Mouse (Mus musculus) spleen, adult 2 months (tissue): ENCODE measurements around the gene Klf12. TPM values are rescaled to one million over a fixed set of nuclear protein-coding genes. Genes with fewer than 3 reads are reported as not detected.

Experiments used
- DNase-seq, 2 experiments: peaks; one replicate each; pipeline versions ENCODE4 v3.0.0 to v3.0.0-alpha.2; 2012 to 2021; ENCODE audit warnings: low spot score in 2 of 2, low read depth in 1 of 2
- H3K27ac ChIP-seq: fragments of 200-500 bp; 2 replicates; pipeline ENCODE4 v1.5.1; 2012; ENCODE audit warnings: low read length, inconsistent platforms; ENCODE audit not compliant: insufficient read depth
- H3K27me3 ChIP-seq: fragments of 200-500 bp; 2 replicates; pipeline ENCODE4 v1.6.1; 2012; ENCODE audit warnings: mild to moderate bottlenecking, moderate library complexity, low read length, inconsistent platforms; ENCODE audit not compliant: control insufficient read depth, insufficient read depth
- H3K36me3 ChIP-seq: fragments of 200-500 bp; 2 replicates; pipeline ENCODE4 v1.6.1; 2012; ENCODE audit warnings: mild to moderate bottlenecking, low read length, inconsistent platforms; ENCODE audit not compliant: control insufficient read depth, insufficient read depth
- H3K4me1 ChIP-seq: fragments of 200-500 bp; 2 replicates; pipeline ENCODE4 v1.6.1; 2011; ENCODE audit warnings: inconsistent platforms; ENCODE audit not compliant: control insufficient read depth, insufficient read depth, insufficient read length
- H3K4me3 ChIP-seq: fragments of 200-500 bp; 2 replicates; pipeline ENCODE4 v1.5.1; 2011; ENCODE audit warnings: mild to moderate bottlenecking, inconsistent platforms; ENCODE audit not compliant: insufficient read depth, insufficient read length; ENCODE audit errors: extremely low read depth
- CTCF ChIP-seq: fragments of 200-500 bp; IDR thresholded peaks from 2 replicates; pipeline ENCODE4 v1.5.1; 2011; ENCODE audit warnings: mild to moderate bottlenecking, inconsistent platforms; ENCODE audit not compliant: insufficient read depth, insufficient read length, insufficient replicate concordance; ENCODE audit errors: extremely low read depth
- POLR2A ChIP-seq: fragments of 200-500 bp; IDR thresholded peaks from 2 replicates; pipeline ENCODE4 v1.6.1; 2011; ENCODE audit warnings: low read depth, low read length, inconsistent platforms
- WGBS: fragments of 180-500 bp; shearing (Covaris S2); methylation state at CpG from one replicate; pipeline ENCODE4 v1.1.7; 2018; 5-methylcytosine and 5-hydroxymethylcytosine counted together
- polyA plus RNA-seq: library from polyadenylated mRNA; depleted of rRNA; stranded (reverse); fragments of >200 nt; gene quantifications from 2 replicates; pipeline ENCODE4 v1.2.3, GENCODE M21; 2012

Gene Klf12
- polyA plus RNA-seq, 1 experiment = 2.5 TPM

DNA sequence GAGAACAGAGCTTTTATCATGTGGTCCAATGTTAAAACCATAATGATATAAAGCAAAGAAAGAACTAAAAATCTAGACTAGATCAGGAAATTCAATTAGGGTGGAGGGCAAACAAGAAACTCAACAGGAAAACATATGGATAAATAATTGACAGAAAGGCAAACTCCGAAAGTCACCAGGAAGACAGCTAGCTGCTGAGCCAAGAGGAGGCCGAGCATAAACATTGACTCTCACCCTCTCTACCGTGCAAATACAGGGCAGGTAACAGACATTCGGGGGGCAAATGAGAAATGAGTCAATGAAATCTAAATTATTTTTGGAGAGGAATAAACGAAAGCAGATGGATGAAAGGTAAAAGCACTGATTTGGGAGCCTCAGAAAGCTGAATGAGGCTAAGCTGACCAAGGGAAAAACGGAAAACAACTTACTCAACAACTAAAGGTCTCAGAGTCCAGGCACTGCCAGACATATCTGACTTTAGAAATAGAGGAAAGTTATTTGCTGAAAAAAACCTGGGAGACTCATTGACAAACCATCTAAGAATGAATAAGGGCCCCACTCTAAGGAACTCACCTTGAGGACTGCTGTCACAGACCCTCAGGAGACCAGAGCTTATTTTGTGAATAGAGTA, 84.3 kb downstream of the Klf12 start:
- H3K4me1 ChIP-seq = no peaks in the 10 kb centered on the region
- H3K36me3 ChIP-seq = no peaks in the 10 kb centered on the region
- no peak overlapping the region for H3K27ac ChIP-seq
- no peak for TF ChIP-seq CTCF
- no peak for TF ChIP-seq POLR2A
- H3K27me3 ChIP-seq = no peaks in the 10 kb centered on the region
- H3K4me3 ChIP-seq = no peak overlapping the region
- DNase-seq = no peak
- 90% methylated on average over 6 of the region's 6 CpGs for WGBS

DNA sequence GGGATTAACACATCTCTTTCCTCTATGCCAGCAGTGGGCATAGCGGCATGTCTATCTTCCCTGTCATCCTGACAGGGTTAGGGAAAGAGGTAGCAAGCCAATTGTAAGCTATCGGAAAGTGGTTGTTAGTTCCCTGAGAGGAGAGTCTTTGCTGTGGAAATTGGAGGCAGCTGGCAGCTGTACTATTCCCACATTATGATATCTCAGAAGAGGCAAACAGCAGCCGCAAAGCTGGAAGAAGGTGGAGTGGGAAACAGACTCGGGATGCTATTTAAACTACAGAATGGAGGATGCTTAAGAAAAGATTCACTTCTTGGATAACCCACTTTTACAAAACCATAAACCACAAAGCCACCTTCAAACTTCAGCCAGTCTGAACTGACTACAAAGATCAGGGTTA, 85.8 kb downstream of the Klf12 start:
- 95% methylated on average over 4 of the region's 4 CpGs for WGBS
- H3K27ac ChIP-seq = no peak overlapping the region
- no peaks in the 10 kb centered on the region for H3K27me3 ChIP-seq

DNA sequence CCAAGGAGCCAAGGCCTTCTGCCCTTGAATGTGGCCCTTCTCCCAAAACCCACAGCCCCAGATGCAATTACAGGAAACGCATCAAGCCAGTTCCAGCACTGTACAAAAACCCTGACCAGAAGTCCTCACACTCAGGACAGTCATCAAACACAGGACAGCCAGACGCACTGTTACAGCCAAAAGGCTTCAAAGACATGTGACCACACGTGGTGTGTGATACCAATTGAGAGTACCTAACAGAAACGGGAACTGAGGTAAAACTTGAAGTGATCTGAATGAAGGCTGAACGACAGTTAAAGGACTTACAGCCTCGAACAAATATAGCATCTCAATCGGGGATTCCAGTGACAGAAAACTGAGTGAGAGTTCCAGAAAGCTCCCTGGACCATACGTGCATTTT, 87.3 kb downstream of the Klf12 start:
- no peaks in the 10 kb centered on the region for H3K27me3 ChIP-seq
- H3K36me3 ChIP-seq = no peaks in the 10 kb centered on the region
- H3K27ac ChIP-seq = no peak overlapping the region
- WGBS = 88% methylated on average over 8 of the region's 8 CpGs
- no peak for TF ChIP-seq POLR2A
- TF ChIP-seq CTCF = no peak
- no peak overlapping the region for H3K4me3 ChIP-seq
- no peak for DNase-seq
- no peaks in the 10 kb centered on the region for H3K4me1 ChIP-seq

More for the DNA sequence above, 85.8 kb downstream of the Klf12 start:
- DNase-seq = no peak
- Histone ChIP-seq H3K4me3 (no peak overlapping the region), H3K4me1 (no peaks in the 10 kb centered on the region), H3K36me3 (no peaks in the 10 kb centered on the region)
- TF ChIP-seq POLR2A (no peak), CTCF (no peak)

DNA sequence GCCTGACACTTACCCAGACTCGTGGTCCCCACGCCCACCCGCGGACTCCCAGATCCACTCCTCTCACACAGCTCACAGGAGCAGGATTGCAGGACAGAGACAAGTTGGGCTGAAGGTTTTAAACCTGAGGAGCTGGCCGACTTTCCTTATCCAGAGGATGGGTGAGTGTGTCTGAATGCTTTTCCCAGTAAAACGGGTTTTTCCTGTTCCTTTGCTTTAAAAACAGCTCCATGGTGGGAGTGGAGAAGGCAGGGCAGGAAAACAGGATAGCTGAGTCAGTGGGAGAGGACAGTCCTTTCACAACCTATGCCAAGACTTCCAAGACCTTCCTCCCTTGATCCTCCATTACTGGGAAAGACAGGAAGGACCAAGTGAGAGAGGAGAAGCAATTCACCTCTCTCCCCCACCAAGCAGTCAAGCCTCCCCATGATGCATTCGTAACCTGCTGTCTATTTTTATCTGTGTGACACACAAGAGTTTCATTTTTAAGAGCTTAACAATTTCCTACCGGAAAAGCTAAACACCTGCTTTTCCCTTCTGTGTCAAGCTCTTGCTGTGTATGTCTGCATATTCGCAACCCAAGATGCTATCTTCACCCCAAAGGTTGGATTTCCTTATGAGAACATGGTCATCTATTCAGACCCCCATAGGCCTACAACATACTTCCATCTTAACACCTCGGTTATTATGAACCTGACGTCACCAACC, 94.8 kb downstream of the Klf12 start:
- DNase-seq = no peak
- no peak overlapping the region for H3K4me3 ChIP-seq
- 83% methylated on average over 11 of the region's 11 CpGs for WGBS
- TF ChIP-seq CTCF (no peak), POLR2A (no peak)
- no peaks in the 10 kb centered on the region for H3K4me1 ChIP-seq
- no peak overlapping the region for H3K27ac ChIP-seq
- no peaks in the 10 kb centered on the region for H3K27me3 ChIP-seq
- H3K36me3 ChIP-seq = no peaks in the 10 kb centered on the region

DNA sequence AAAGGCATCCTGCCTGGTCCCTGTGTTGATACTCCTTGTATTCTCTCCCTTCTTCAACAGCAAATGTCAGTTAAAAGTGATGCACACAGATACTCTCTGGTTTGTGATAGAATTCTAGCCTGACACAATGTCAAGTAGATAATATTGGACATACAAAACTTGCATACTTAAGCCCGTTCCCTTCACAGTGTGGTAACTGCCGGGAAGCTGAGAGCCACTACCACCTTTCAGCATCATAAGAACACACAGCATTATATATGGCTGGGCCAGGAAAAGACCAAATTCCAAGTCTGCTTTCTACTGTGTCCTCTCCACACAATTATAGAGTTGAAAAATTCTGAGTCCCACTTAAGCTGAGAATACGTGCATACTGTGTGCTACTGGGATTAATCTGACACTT, 97.1 kb downstream of the Klf12 start:
- H3K27ac ChIP-seq = no peak overlapping the region
- no peak for DNase-seq
- TF ChIP-seq CTCF = no peak
- no peak for TF ChIP-seq POLR2A
- no peak overlapping the region for H3K4me3 ChIP-seq
- no peaks in the 10 kb centered on the region for H3K27me3 ChIP-seq
- H3K36me3 ChIP-seq = no peaks in the 10 kb centered on the region
- WGBS = 92% methylated on average over 3 of the region's 3 CpGs
- H3K4me1 ChIP-seq = no peaks in the 10 kb centered on the region

DNA sequence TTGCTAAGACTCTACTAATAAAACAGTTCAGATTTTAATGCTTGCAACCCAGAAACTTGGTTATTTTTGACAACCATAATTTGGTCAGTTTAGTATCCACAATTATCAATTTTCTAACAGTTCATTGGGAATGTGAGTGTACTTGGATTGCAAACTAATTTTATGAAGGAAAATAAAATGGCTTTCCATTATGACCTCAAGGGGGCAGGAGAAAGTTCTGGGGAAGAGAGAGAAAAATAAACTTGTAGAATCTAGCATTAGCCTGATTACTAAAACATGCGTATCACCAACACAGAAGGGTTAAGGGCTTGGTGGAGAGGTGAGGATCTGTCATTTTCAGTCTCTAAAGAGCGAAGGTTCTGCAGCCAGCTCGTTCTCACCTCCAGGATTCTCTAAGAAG, 106.7 kb downstream of the Klf12 start:
- H3K36me3 ChIP-seq = no peaks in the 10 kb centered on the region
- TF ChIP-seq CTCF = no peak
- TF ChIP-seq POLR2A = no peak
- H3K4me1 ChIP-seq = no peaks in the 10 kb centered on the region
- H3K27me3 ChIP-seq = no peaks in the 10 kb centered on the region
- H3K27ac ChIP-seq = no peak overlapping the region
- no peak overlapping the region for H3K4me3 ChIP-seq
- WGBS = 80% methylated on average over 3 of the region's 3 CpGs
- no peak for DNase-seq

DNA sequence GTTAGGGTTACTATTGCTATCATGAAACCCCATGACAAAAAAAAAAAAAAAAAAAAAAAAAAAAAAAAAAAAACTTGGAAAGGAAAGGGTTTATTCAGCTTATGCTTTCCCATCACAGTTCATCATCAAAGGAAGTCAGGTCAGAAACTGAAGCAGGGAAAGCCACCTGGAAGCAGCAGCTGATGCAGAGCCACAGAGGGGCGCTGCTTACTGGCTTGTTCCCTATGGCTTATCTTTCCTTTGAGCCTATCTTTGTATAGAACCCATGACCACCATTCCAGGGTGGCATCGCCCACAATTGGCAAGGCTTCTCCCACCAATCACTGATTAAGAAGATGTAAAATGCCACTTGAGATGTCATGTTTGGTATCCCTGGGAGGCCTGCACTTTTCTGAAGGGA, 119.4 kb downstream of the Klf12 start:
- TF ChIP-seq CTCF (no peak), POLR2A (no peak)
- no peaks in the 10 kb centered on the region for H3K36me3 ChIP-seq
- no peak for DNase-seq
- no peaks in the 10 kb centered on the region for H3K27me3 ChIP-seq
- no peaks in the 10 kb centered on the region for H3K4me1 ChIP-seq
- H3K27ac ChIP-seq = no peak overlapping the region
- no peak overlapping the region for H3K4me3 ChIP-seq
- 88% methylated on average over 2 of the region's 2 CpGs for WGBS
